Mouse (Mus musculus) C2C12 (cell line): ENCODE measurements around the gene Mpc2. TPM values are rescaled to one million over a fixed set of nuclear protein-coding genes. Genes with fewer than 3 reads are reported as not detected.

Source experiments
- H3K27me3 ChIP-seq: one replicate; pipeline ENCODE4 v1.6.1; 2011; ENCODE audit not compliant: control insufficient read depth, insufficient read depth, insufficient read length
- H3K36me3 ChIP-seq: one replicate; pipeline ENCODE4 v1.6.1; 2011; ENCODE audit not compliant: control insufficient read depth, insufficient read depth
- H3K4me3 ChIP-seq: one replicate; pipeline ENCODE4 v1.5.1; 2011; ENCODE audit warnings: mild to moderate bottlenecking, control low read depth; ENCODE audit not compliant: poor library complexity, insufficient read depth, severe bottlenecking
- H3K79me2 ChIP-seq: one replicate; pipeline ENCODE4 v1.6.1; 2011; ENCODE audit not compliant: control insufficient read depth, insufficient read depth
- H3K79me3 ChIP-seq: one replicate; pipeline ENCODE4 v1.6.1; 2011; ENCODE audit warnings: low read depth, control low read depth
- H3ac ChIP-seq: one replicate; pipeline ENCODE3; 2011; ENCODE audit warnings: low read depth; ENCODE audit not compliant: control insufficient read depth, insufficient read length
- CEBPB ChIP-seq: IDR thresholded peaks from one replicate; pipeline ENCODE4 v1.6.1; 2011; ENCODE audit warnings: low read depth, mild to moderate bottlenecking, control low read depth, moderate library complexity
- CTCF ChIP-seq: IDR thresholded peaks from one replicate; pipeline ENCODE4 v1.5.1; 2011; ENCODE audit not compliant: control insufficient read depth, insufficient read depth, insufficient read length
- FOSL1 ChIP-seq: IDR thresholded peaks from one replicate; pipeline ENCODE4 v1.8.0; 2011; ENCODE audit warnings: mild to moderate bottlenecking, low read length; ENCODE audit not compliant: poor library complexity, insufficient read depth, severe bottlenecking
- MAX ChIP-seq: IDR thresholded peaks from one replicate; pipeline ENCODE4 v1.6.1; 2011; ENCODE audit warnings: mild to moderate bottlenecking, control low read depth
- MYOD1 ChIP-seq: IDR thresholded peaks from one replicate; pipeline ENCODE4 v1.6.1; 2011; ENCODE audit warnings: low read depth; ENCODE audit not compliant: control insufficient read depth, insufficient read length
- MYOG ChIP-seq: IDR thresholded peaks from one replicate; pipeline ENCODE4 v1.6.1; 2011; ENCODE audit not compliant: control insufficient read depth, insufficient read length; ENCODE audit errors: extremely low read depth
- USF1 ChIP-seq: IDR thresholded peaks from one replicate; pipeline ENCODE4 v1.6.1; 2011; ENCODE audit warnings: low read depth, mild to moderate bottlenecking, control low read depth, moderate library complexity
- polyA plus RNA-seq: library from polyadenylated mRNA; unstranded; fragments of >200 nt; fragmentation: generic; extraction: Trizol; gene quantifications from one replicate; pipeline ENCODE4 v1.2.1, GENCODE M21; 2012; ENCODE audit warnings: missing spikeins

Mpc2 gene
- polyA plus RNA-seq, 1 experiment = 66.8 TPM

DNA sequence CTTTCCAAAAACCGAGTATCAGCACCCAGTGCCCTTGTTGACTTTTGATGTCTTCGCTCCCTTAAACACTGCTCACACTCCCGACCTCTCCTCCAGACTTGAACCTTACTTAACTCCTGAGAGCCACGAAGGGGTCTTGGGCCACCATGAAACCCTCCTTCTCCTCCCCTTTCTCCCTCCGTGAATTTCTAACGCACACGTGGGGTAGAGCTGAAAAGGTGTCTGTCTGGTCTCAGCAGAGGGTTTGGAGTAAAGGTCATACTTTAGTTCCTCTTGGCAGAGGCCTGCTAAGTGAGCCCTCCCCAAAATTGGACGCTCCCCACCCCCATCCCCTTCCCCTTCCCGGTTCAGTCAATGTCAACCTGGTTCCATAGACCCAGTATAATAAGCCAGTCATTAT lies 1.2 kb downstream of the Mpc2 start:
- H3K79me2 ChIP-seq = peaks cover 28% of the 10 kb centered on the region
- peak overlapping the region; percentile 63 for H3K4me3 ChIP-seq
- H3K36me3 ChIP-seq = no peaks in the 10 kb centered on the region
- peak overlapping the region; percentile 95 for H3ac ChIP-seq
- H3K79me3 ChIP-seq = peaks cover 4% of the 10 kb centered on the region
- no peaks in the 10 kb centered on the region for H3K27me3 ChIP-seq
- TF ChIP-seq MYOD1 (no peak), MAX (no peak), CEBPB (no peak), MYOG (no peak), USF1 (no peak), CTCF (no peak), FOSL1 (no peak)

- no peaks in the 10 kb centered on the region for H3K27me3 ChIP-seq
- no peak overlapping the region for H3K4me3 ChIP-seq
- H3K79me3 ChIP-seq = peaks cover 4% of the 10 kb centered on the region
- no peaks in the 10 kb centered on the region for H3K36me3 ChIP-seq
- peaks cover 19% of the 10 kb centered on the region for H3K79me2 ChIP-seq
- no peak overlapping the region for H3ac ChIP-seq
- TF ChIP-seq USF1 = no peak
Measured at GRCm38 (mm10) chr1:165462861-165463260, 2.4 kb downstream of the Mpc2 start.

- Histone ChIP-seq H3K4me3 (no peak overlapping the region), H3K27me3 (no peaks in the 10 kb centered on the region), H3ac (no peak overlapping the region), H3K36me3 (no peaks in the 10 kb centered on the region), H3K79me3 (peaks cover 4% of the 10 kb centered on the region), H3K79me2 (peaks cover 8% of the 10 kb centered on the region)
- TF ChIP-seq MYOG (no peak), MYOD1 (no peak), FOSL1 (no peak), USF1 (no peak), MAX (no peak), CTCF (no peak), CEBPB (no peak)
Measured at GRCm38 (mm10) chr1:165464574-165464973, 4.1 kb downstream of the Mpc2 start.

DNA sequence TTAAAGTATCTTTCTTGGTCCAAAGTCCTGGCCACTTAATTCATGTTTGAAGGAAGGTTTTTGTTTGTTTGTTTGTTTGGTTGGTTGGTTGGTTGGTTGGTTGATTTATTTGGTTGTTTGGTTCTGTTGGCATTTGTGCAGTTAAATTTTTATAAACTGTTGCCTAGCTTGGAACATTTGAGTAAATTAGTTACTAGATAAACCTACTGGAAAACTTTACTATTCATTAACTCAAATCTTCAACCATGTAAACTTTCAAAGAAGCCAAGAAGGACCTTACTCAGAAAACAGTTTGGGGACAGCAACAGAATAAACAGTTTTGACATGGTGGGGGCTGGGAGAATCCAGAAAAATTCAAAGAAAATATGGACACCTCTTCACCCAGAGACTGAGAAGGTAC lies 8.5 kb downstream of the Mpc2 start:
- Histone ChIP-seq H3K27me3 (no peaks in the 10 kb centered on the region), H3K79me2 (no peaks in the 10 kb centered on the region), H3K79me3 (no peaks in the 10 kb centered on the region), H3ac (no peak overlapping the region), H3K36me3 (no peaks in the 10 kb centered on the region), H3K4me3 (no peak overlapping the region)
- TF ChIP-seq CEBPB (no peak), FOSL1 (no peak), MYOD1 (no peak), USF1 (no peak), CTCF (no peak), MAX (no peak), MYOG (no peak)

DNA sequence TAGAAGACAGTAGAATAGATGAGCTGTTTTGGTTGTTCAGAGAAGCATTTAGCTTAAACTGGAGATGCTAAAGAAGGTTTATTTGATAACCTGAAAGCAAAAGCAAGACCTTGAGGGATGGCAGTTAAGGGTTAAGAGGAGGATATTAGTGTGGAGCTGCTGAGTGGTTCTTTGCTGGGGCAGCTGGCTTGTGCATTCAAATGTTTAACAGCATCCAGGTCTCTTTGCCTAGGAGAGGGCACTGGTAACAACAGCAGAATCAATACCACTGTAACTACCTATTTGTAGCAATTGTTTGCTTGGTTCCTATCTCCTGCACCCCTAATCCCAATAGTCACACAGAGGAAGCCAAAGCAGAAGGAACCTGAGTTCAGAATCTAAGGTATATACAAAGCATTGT lies 9.3 kb downstream of the Mpc2 start:
- H3ac ChIP-seq = no peak overlapping the region
- H3K4me3 ChIP-seq = no peak overlapping the region
- H3K79me2 ChIP-seq = no peaks in the 10 kb centered on the region
- H3K27me3 ChIP-seq = no peaks in the 10 kb centered on the region
- no peaks in the 10 kb centered on the region for H3K79me3 ChIP-seq
- TF ChIP-seq CTCF (no peak), CEBPB (no peak), MAX (no peak)
- H3K36me3 ChIP-seq = no peaks in the 10 kb centered on the region

DNA sequence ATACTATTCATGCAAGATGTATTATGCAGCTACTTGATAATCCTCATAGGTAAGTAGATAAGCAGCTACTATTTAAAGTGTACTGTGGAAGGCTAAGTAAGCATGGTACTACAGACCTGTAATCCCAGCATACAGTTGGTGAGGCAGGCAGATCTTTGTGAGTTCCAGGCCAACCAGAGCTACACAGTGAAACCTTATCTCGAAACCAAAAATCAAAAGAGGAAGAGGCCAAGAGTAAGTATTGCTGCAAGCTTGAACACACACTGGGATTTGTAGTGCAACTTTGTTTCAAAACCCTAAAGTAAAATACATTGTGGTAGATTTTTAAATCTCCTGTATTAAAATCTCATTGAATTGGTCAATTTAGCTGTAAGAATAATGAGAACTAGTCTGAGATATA lies 11.1 kb downstream of the Mpc2 start:
- Histone ChIP-seq H3K36me3 (no peaks in the 10 kb centered on the region), H3K4me3 (no peak overlapping the region), H3K79me2 (no peaks in the 10 kb centered on the region), H3K27me3 (no peaks in the 10 kb centered on the region), H3K79me3 (no peaks in the 10 kb centered on the region), H3ac (no peak overlapping the region)
- no peak for TF ChIP-seq CTCF
- TF ChIP-seq MYOD1 = no peak
- TF ChIP-seq MAX = no peak
- no peak for TF ChIP-seq MYOG
- TF ChIP-seq CEBPB = no peak
- no peak for TF ChIP-seq USF1
- TF ChIP-seq FOSL1 = no peak
